Mouse (Mus musculus) ovary, adult 10 weeks (tissue): ENCODE results near the gene Rfc2. TPM values are rescaled to one million over a fixed set of nuclear protein-coding genes. Genes with fewer than 3 reads are reported as not detected.

ENCODE experiments used
- polyA plus RNA-seq: library from polyadenylated mRNA; stranded (reverse); fragments of 350-450 nt; fragmentation: Illumina TruSeq; extraction: RNeasy Lipid Tissue Mini Kit (QIAGEN cat#74804); gene quantifications from one replicate; pipeline ENCODE4 v1.2.3, GENCODE M21; 2014

Rfc2 gene
- polyA plus RNA-seq, result 7.3 TPM

GRCm38 (mm10) chr5:134581146-134581545, at the start of gene Rfc2:
Rfc2 (plus strand) TSS chr5:134581366.

GRCm38 (mm10) chr5:134552110-134552972, 28.8 kb upstream of the Rfc2 start, which contains the start of gene Clip2:
Clip2 (minus strand) TSS chr5:134552434.

GRCm38 (mm10) chr5:134560071-134560449, 21.1 kb upstream of the Rfc2 start, which contains the start of gene Syna:
Syna (minus strand) TSS chr5:134560171.

GRCm38 (mm10) chr5:134614802-134615201, 33.6 kb downstream of the Rfc2 start, which contains the start of gene Lat2:
Lat2 (minus strand) TSS chr5:134615025.

GRCm38 (mm10) chr5:134639269-134639682, 58.1 kb downstream of the Rfc2 start, which contains the start of gene Eif4h:
Eif4h (minus strand) TSS chr5:134639490.

Other genes starting within 250 kb of the Rfc2 start
- gene Gtf2ird1, start 124.7 kb upstream of the Rfc2 start, polyA plus RNA-seq, result 8.1 TPM
- 0.48 TPM for gene Clip2, start 28.9 kb upstream of the Rfc2 start, polyA plus RNA-seq
- not detected for gene Syna, start 21.2 kb upstream of the Rfc2 start, polyA plus RNA-seq
- gene Lat2, start 33.7 kb downstream of the Rfc2 start, polyA plus RNA-seq, result 2.7 TPM
- 115 TPM for gene Eif4h, start 58.1 kb downstream of the Rfc2 start, polyA plus RNA-seq
- 0.34 TPM for gene Limk1, start 107.2 kb downstream of the Rfc2 start, polyA plus RNA-seq
- gene Eln, start 166.0 kb downstream of the Rfc2 start, polyA plus RNA-seq, result 3.2 TPM